Mouse (Mus musculus) thymus, adult 2 months (tissue): ENCODE measurements around the gene Uqcrq. TPM values are rescaled to one million over a fixed set of nuclear protein-coding genes. Genes with fewer than 3 reads are reported as not detected.
"Not testable (repeated sequence)": the region's sequence is repeated elsewhere in the genome, so short reads cannot be mapped to it uniquely, and the experiment has no call there.

Experiments
- DNase-seq: peaks from one replicate; pipeline ENCODE4 v3.0.0; 2021
- H3K27ac ChIP-seq: fragments of 200-500 bp; 2 replicates; pipeline ENCODE4 v1.5.1; 2012; ENCODE audit warnings: low read length, control low read depth; ENCODE audit not compliant: control insufficient read depth, insufficient read depth
- H3K27me3 ChIP-seq: fragments of 200-500 bp; 2 replicates; pipeline ENCODE4 v1.6.1; 2012; ENCODE audit warnings: mild to moderate bottlenecking, low read length, moderate library complexity, mixed read lengths; ENCODE audit not compliant: control insufficient read depth, insufficient read depth
- H3K36me3 ChIP-seq: fragments of 200-500 bp; 2 replicates; pipeline ENCODE4 v1.6.1; 2012; ENCODE audit warnings: mild to moderate bottlenecking, low read length, moderate library complexity; ENCODE audit not compliant: control insufficient read depth, insufficient read depth
- H3K4me1 ChIP-seq: fragments of 200-500 bp; replicated peaks from 2 replicates; pipeline ENCODE4 v1.6.1; 2012; ENCODE audit warnings: low read length; ENCODE audit not compliant: control insufficient read depth, insufficient read depth
- H3K4me3 ChIP-seq: fragments of 200-500 bp; 2 replicates; pipeline ENCODE4 v1.5.1; 2012; ENCODE audit warnings: mild to moderate bottlenecking, low read length, control low read depth, moderate library complexity; ENCODE audit not compliant: control insufficient read depth, insufficient read depth
- CTCF ChIP-seq: fragments of 200-500 bp; IDR thresholded peaks from 2 replicates; pipeline ENCODE4 v1.5.1; 2012; ENCODE audit warnings: mild to moderate bottlenecking, control low read depth, low read length, moderate library complexity, borderline replicate concordance; ENCODE audit not compliant: control insufficient read depth, poor library complexity, insufficient read depth; ENCODE audit errors: extremely low read depth
- POLR2A ChIP-seq: fragments of 200-500 bp; IDR thresholded peaks from 2 replicates; pipeline ENCODE4 v1.6.1; 2012; ENCODE audit warnings: mild to moderate bottlenecking, low read length, control low read depth, moderate library complexity; ENCODE audit not compliant: control insufficient read depth, poor library complexity, insufficient read depth; ENCODE audit errors: extremely low read depth
- WGBS: fragments of 180-500 bp; shearing (Covaris S2); methylation state at CpG from one replicate; pipeline ENCODE4 v1.1.7; 2018; 5-methylcytosine and 5-hydroxymethylcytosine counted together
- polyA plus RNA-seq: library from polyadenylated mRNA; depleted of rRNA; stranded (reverse); fragments of >200 nt; gene quantifications from 2 replicates; pipeline ENCODE4 v1.2.3, GENCODE M21; 2012

Uqcrq gene
- polyA plus RNA-seq, 1 experiment, result 566 TPM

GRCm38 (mm10) chr11:53429182-53429581 lies 1.4 kb downstream of the Uqcrq start:
- no peak for DNase-seq
- Histone ChIP-seq H3K4me1 (peaks cover 11% of the 10 kb centered on the region), H3K36me3 (no peaks in the 10 kb centered on the region), H3K27ac (no peak overlapping the region), H3K27me3 (no peaks in the 10 kb centered on the region), H3K4me3 (no peak overlapping the region)
- TF ChIP-seq CTCF (no peak), POLR2A (no peak)

GRCm38 (mm10) chr11:53428716-53429057 lies 1.9 kb downstream of the Uqcrq start:
- Histone ChIP-seq H3K27ac (no peak overlapping the region), H3K4me3 (no peak overlapping the region), H3K36me3 (no peaks in the 10 kb centered on the region), H3K4me1 (peaks cover 11% of the 10 kb centered on the region), H3K27me3 (no peaks in the 10 kb centered on the region)
- TF ChIP-seq POLR2A (no peak), CTCF (no peak)
- 95% methylated on average over 5 of the region's 5 CpGs for WGBS
- no peak for DNase-seq

GRCm38 (mm10) chr11:53427993-53428715 lies 2.5 kb downstream of the Uqcrq start:
- DNase-seq, result no peak
- no peak overlapping the region for H3K4me3 ChIP-seq
- H3K4me1 ChIP-seq, result peaks cover 11% of the 10 kb centered on the region
- no peak overlapping the region for H3K27ac ChIP-seq
- TF ChIP-seq CTCF (no peak), POLR2A (no peak)
- H3K27me3 ChIP-seq, result no peaks in the 10 kb centered on the region
- 98% methylated on average over 3 of the region's 3 CpGs for WGBS
- no peaks in the 10 kb centered on the region for H3K36me3 ChIP-seq

- not testable (repeated sequence) for H3K27ac ChIP-seq, H3K27me3 ChIP-seq, H3K36me3 ChIP-seq, DNase-seq, H3K4me3 ChIP-seq
- H3K4me1 ChIP-seq, result peaks cover 11% of the 10 kb centered on the region
- 97% methylated on average over 3 of the region's 3 CpGs for WGBS
These were observed 3.7 kb downstream of the Uqcrq start for GRCm38 (mm10) chr11:53426914-53427313.

- H3K27me3 ChIP-seq, result no peaks in the 10 kb centered on the region
- H3K4me1 ChIP-seq, result peaks cover 7% of the 10 kb centered on the region
- 96% methylated on average over 6 of the region's 6 CpGs for WGBS
- H3K36me3 ChIP-seq, result no peaks in the 10 kb centered on the region
- no peak overlapping the region for H3K4me3 ChIP-seq
- DNase-seq, result no peak
- no peak overlapping the region for H3K27ac ChIP-seq
- TF ChIP-seq POLR2A (no peak), CTCF (no peak)
These were observed 4.8 kb downstream of the Uqcrq start for GRCm38 (mm10) chr11:53425711-53426255.

- TF ChIP-seq POLR2A, result no peak
- TF ChIP-seq CTCF, result no peak
- Histone ChIP-seq H3K27ac (no peak overlapping the region), H3K4me3 (no peak overlapping the region), H3K36me3 (no peaks in the 10 kb centered on the region), H3K4me1 (peaks cover 7% of the 10 kb centered on the region), H3K27me3 (no peaks in the 10 kb centered on the region)
- WGBS, result 92% methylated on average over 3 of the region's 3 CpGs
- no peak for DNase-seq
These were observed 5.4 kb downstream of the Uqcrq start for GRCm38 (mm10) chr11:53425251-53425650.

GRCm38 (mm10) chr11:53424826-53425225 lies 5.8 kb downstream of the Uqcrq start:
- no peak overlapping the region for H3K27ac ChIP-seq

More at GRCm38 (mm10) chr11:53424826-53425225, 5.8 kb downstream of the Uqcrq start:
- WGBS, result 87% methylated on average over 2 of the region's 2 CpGs
- H3K4me1 ChIP-seq, result peaks cover 3% of the 10 kb centered on the region
- H3K27me3 ChIP-seq, result no peaks in the 10 kb centered on the region
- H3K36me3 ChIP-seq, result no peaks in the 10 kb centered on the region
- no peak for DNase-seq
- no peak for TF ChIP-seq POLR2A
- no peak for TF ChIP-seq CTCF
- no peak overlapping the region for H3K4me3 ChIP-seq
